Comparison of ENCODE assay signal across 21 mouse cellular contexts in the genomic region with DNA sequence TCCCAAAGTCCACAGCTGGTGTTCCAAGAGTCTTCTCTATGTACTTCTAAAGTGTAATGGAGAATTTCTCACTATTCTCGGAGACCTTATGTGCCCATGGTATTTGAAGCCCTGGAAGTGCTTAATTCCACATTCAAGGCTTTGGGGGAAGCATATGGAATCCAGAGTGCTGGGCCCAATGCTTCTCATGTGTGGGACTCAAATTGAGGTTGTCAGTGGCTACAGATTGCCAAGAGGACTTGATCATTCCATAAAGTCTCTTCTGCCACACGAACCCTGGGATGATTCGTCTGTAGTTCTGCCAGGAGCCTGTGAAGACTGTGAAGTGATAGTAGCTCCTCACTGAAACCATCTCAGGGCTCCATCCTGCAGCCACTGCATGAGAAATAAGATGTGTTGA.
"Had no signal": no experiment of that assay in that cellular context is flagged by ENCODE, and none has a peak within 500 bp of the region (broad histone marks: within the 10 kb centered on the region; RNA-seq: fewer than 3 reads in every experiment).

No protein-coding gene starts in this region.

- ATAC-seq: forebrain, postnatal 0 days; hindbrain, postnatal 0 days; intestine, embryonic 16.5 days; liver, embryonic 12.5 days had no signal

- H3K36me3 ChIP-seq: heart, embryonic 10.5 days; heart, embryonic 13.5 days; heart, embryonic 15.5 days; hindbrain, embryonic 13.5 days; hindbrain, embryonic 15.5 days; limb, embryonic 13.5 days; limb, embryonic 15.5 days; liver, embryonic 12.5 days had no signal

- H3K9ac ChIP-seq: forebrain, postnatal 0 days; heart, embryonic 13.5 days; heart, embryonic 15.5 days; hindbrain, embryonic 13.5 days; hindbrain, embryonic 15.5 days; limb, embryonic 13.5 days; limb, embryonic 15.5 days; liver, embryonic 12.5 days; liver, embryonic 14.5 days had no signal

- H3K4me2 ChIP-seq: heart, embryonic 13.5 days; heart, embryonic 15.5 days; hindbrain, embryonic 13.5 days; hindbrain, embryonic 15.5 days; limb, embryonic 13.5 days; limb, embryonic 15.5 days; liver, embryonic 12.5 days had no signal

- DNase-seq: forebrain, postnatal 0 days; gastrocnemius, postnatal 14 days; gastrocnemius, postnatal 36 days; heart, adult 18-20 months; heart, postnatal 14 days; heart, postnatal 36 days; kidney, postnatal 10 days; layer of hippocampus, adult 9-11 months; layer of hippocampus, postnatal 36 days; left cerebral cortex, postnatal 4 days had no signal

- H3K27ac ChIP-seq: heart, embryonic 10.5 days; heart, embryonic 13.5 days; heart, embryonic 15.5 days; hindbrain, embryonic 13.5 days; hindbrain, embryonic 15.5 days; hindbrain, postnatal 0 days; limb, embryonic 13.5 days; limb, embryonic 15.5 days; liver, embryonic 12.5 days; liver, embryonic 14.5 days had no signal

- H3K4me3 ChIP-seq: heart, embryonic 10.5 days; heart, embryonic 13.5 days; heart, embryonic 15.5 days; hindbrain, embryonic 13.5 days; hindbrain, embryonic 15.5 days; limb, embryonic 13.5 days; limb, embryonic 15.5 days; liver, embryonic 12.5 days had no signal

- H3K9me3 ChIP-seq: heart, embryonic 10.5 days; heart, embryonic 13.5 days; heart, embryonic 15.5 days; hindbrain, embryonic 13.5 days; hindbrain, embryonic 15.5 days; limb, embryonic 13.5 days; limb, embryonic 15.5 days; liver, embryonic 12.5 days had no signal

- H3K27me3 ChIP-seq: heart, embryonic 13.5 days; heart, embryonic 15.5 days; hindbrain, embryonic 13.5 days; hindbrain, embryonic 15.5 days; limb, embryonic 13.5 days; limb, embryonic 15.5 days; liver, embryonic 12.5 days had no signal

- H3K4me1 ChIP-seq: heart, embryonic 10.5 days; heart, embryonic 13.5 days; heart, embryonic 15.5 days; hindbrain, embryonic 13.5 days; limb, embryonic 13.5 days; limb, embryonic 15.5 days; liver, embryonic 12.5 days had no signal
